Mouse (Mus musculus): ENCODE data around the gene Cpsf7. TPM values are rescaled to one million over a fixed set of nuclear protein-coding genes. Genes with fewer than 3 reads are reported as not detected.

Cpsf7 gene
- polyA plus RNA-seq, 1 experiment, result 23.4 TPM

DNA sequence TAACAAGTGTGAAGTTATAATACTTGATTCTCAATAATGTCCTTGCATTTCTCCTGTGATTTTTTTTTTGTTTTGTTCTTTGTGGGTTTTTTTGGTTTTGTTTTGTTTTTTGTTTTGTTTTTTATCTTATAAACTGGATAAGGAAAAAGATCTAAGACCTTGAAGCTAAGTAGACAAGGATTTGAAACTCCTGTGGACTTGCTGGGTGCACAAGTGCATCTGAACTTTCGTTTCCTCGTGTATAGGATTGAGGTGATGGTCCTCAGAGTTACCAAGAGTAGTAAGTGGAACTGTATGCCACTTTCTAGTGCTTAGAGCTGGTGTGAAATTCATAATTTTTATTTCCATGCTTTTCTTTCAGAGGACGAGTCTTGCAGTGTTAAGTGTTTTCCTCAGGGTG lies 55.0 kb downstream of the Cpsf7 start:
- Histone ChIP-seq H3K79me2 (ENCODE audit: control insufficient read depth, insufficient read depth) (peaks cover 32% of the 10 kb centered on the region), H3K4me3 (no peak overlapping the region), H3K36me3 (ENCODE audit: control insufficient read depth, insufficient read depth) (peaks cover under 1% of the 10 kb centered on the region), H3K4me2 (ENCODE audit: low read depth) (no peak overlapping the region), H3K27me3 (ENCODE audit: control insufficient read depth, insufficient read depth, insufficient read length) (no peaks in the 10 kb centered on the region), H3ac (ENCODE audit: control insufficient read depth, insufficient read length) (no peak overlapping the region)
- TF ChIP-seq MYOG (IDR thresholded peaks at IDR 0.05; ENCODE audit: control insufficient read depth in 1 of 3, insufficient read depth in 1 of 3, insufficient read length in 2 of 3, low read depth in 2 of 3) (no peak), POLR2AphosphoS2 (IDR thresholded peaks at IDR 0.05; ENCODE audit: insufficient read length, low read depth) (no peak), POLR2A (IDR thresholded peaks at IDR 0.05; ENCODE audit: insufficient read length, low read depth) (no peak), USF1 (IDR thresholded peaks at IDR 0.05; ENCODE audit: low read depth) (no peak), E2F4 (IDR thresholded peaks at IDR 0.05; ENCODE audit: insufficient read depth) (no peak), MYOD1 (IDR thresholded peaks at IDR 0.05; ENCODE audit: control insufficient read depth in 1 of 3, insufficient read length in 2 of 3, low read depth in 2 of 3) (no peak), TCF12 (IDR thresholded peaks at IDR 0.05; ENCODE audit: insufficient read depth, poor library complexity, severe bottlenecking) (no peak), TCF3 (IDR thresholded peaks at IDR 0.05; ENCODE audit: insufficient read length, low read depth) (no peak), CEBPB (IDR thresholded peaks at IDR 0.05; ENCODE audit: insufficient read depth, poor library complexity, severe bottlenecking) (no peak), SRF (IDR thresholded peaks at IDR 0.05; ENCODE audit: control insufficient read depth, insufficient read length, low read depth) (no peak), MAX (IDR thresholded peaks at IDR 0.05; ENCODE audit: low read depth) (no peak), REST (IDR thresholded peaks at IDR 0.05; ENCODE audit: insufficient read depth, insufficient read length) (no peak)

DNA sequence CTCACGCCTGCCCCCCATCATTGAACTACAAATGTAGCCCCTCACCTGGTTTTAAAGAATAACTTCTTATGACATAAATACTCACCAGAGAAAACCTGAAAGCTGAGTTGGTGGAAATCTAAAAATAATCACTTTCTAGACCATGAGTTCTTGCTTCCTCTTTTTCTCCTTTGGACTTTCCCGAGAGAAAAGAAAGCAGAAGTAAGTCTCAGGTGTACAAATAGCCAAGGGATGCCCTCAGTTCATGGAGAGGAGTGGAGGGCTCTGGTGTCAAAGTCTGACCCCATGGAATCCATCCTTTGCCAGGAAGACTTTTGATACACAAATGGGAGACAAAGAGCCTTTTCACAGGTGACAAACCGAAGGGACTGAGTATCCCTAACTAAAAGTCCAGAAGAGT lies 55.7 kb downstream of the Cpsf7 start:
- Histone ChIP-seq H3K27me3 (ENCODE audit: control insufficient read depth, insufficient read depth, insufficient read length) (no peaks in the 10 kb centered on the region), H3ac (ENCODE audit: control insufficient read depth, insufficient read length) (no peak overlapping the region), H3K4me2 (ENCODE audit: low read depth) (no peak overlapping the region), H3K36me3 (ENCODE audit: control insufficient read depth, insufficient read depth) (no peaks in the 10 kb centered on the region), H3K79me2 (ENCODE audit: control insufficient read depth, insufficient read depth) (peaks cover 26% of the 10 kb centered on the region), H3K4me3 (no peak overlapping the region)
- TF ChIP-seq REST (IDR thresholded peaks at IDR 0.05; ENCODE audit: insufficient read depth, insufficient read length) (no peak), TCF12 (IDR thresholded peaks at IDR 0.05; ENCODE audit: insufficient read depth, poor library complexity, severe bottlenecking) (no peak), MYOG (IDR thresholded peaks at IDR 0.05; ENCODE audit: control insufficient read depth in 1 of 3, insufficient read depth in 1 of 3, insufficient read length in 2 of 3, low read depth in 2 of 3) (no peak), SRF (IDR thresholded peaks at IDR 0.05; ENCODE audit: control insufficient read depth, insufficient read length, low read depth) (no peak), E2F4 (IDR thresholded peaks at IDR 0.05; ENCODE audit: insufficient read depth) (no peak), CEBPB (IDR thresholded peaks at IDR 0.05; ENCODE audit: insufficient read depth, poor library complexity, severe bottlenecking) (no peak), USF1 (IDR thresholded peaks at IDR 0.05; ENCODE audit: low read depth) (no peak), MAX (IDR thresholded peaks at IDR 0.05; ENCODE audit: low read depth) (no peak), POLR2AphosphoS2 (IDR thresholded peaks at IDR 0.05; ENCODE audit: insufficient read length, low read depth) (no peak), TCF3 (IDR thresholded peaks at IDR 0.05; ENCODE audit: insufficient read length, low read depth) (no peak), MYOD1 (IDR thresholded peaks at IDR 0.05; ENCODE audit: control insufficient read depth in 1 of 3, insufficient read length in 2 of 3, low read depth in 2 of 3) (no peak), POLR2A (IDR thresholded peaks at IDR 0.05; ENCODE audit: insufficient read length, low read depth) (no peak)

DNA sequence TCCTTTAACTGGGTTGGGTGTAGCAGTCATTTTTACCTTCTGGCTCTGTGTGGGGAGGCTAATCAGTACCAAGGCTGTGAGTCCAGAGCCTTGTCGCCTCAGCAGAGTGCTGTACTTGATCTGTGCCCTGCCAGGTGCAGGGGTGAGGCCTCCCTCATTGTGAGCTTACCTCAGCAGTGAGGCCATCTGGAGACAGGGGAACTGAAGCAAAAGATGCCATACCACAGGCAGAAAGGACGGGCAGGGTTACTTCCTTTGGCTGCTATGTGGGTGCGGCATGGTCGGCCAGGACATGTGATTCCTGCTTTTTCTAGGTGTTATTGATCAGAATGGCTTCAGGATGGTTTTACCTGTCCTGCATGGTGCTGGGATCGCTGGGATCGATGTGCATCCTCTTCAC lies 56.9 kb downstream of the Cpsf7 start:
- no peaks in the 10 kb centered on the region for H3K36me3 ChIP-seq (ENCODE audit: control insufficient read depth, insufficient read depth)
- no peak overlapping the region for H3K4me3 ChIP-seq
- H3K27me3 ChIP-seq (ENCODE audit: control insufficient read depth, insufficient read depth, insufficient read length), result no peaks in the 10 kb centered on the region
- peaks cover 15% of the 10 kb centered on the region for H3K79me2 ChIP-seq (ENCODE audit: control insufficient read depth, insufficient read depth)
- no peak for TF ChIP-seq TCF3 (IDR thresholded peaks at IDR 0.05; ENCODE audit: insufficient read length, low read depth)
- TF ChIP-seq E2F4 (IDR thresholded peaks at IDR 0.05; ENCODE audit: insufficient read depth), result no peak
- TF ChIP-seq MYOG (IDR thresholded peaks at IDR 0.05; ENCODE audit: control insufficient read depth in 1 of 3, insufficient read depth in 1 of 3, insufficient read length in 2 of 3, low read depth in 2 of 3), result no peak
- TF ChIP-seq TCF12 (IDR thresholded peaks at IDR 0.05; ENCODE audit: insufficient read depth, poor library complexity, severe bottlenecking), result no peak
- no peak for TF ChIP-seq CEBPB (IDR thresholded peaks at IDR 0.05; ENCODE audit: insufficient read depth, poor library complexity, severe bottlenecking)
- no peak for TF ChIP-seq SRF (IDR thresholded peaks at IDR 0.05; ENCODE audit: control insufficient read depth, insufficient read length, low read depth)
- no peak for TF ChIP-seq MAX (IDR thresholded peaks at IDR 0.05; ENCODE audit: low read depth)
- no peak for TF ChIP-seq POLR2AphosphoS2 (IDR thresholded peaks at IDR 0.05; ENCODE audit: insufficient read length, low read depth)
- TF ChIP-seq REST (IDR thresholded peaks at IDR 0.05; ENCODE audit: insufficient read depth, insufficient read length), result no peak
- no peak for TF ChIP-seq POLR2A (IDR thresholded peaks at IDR 0.05; ENCODE audit: insufficient read length, low read depth)
- H3K4me2 ChIP-seq (ENCODE audit: low read depth), result no peak overlapping the region
- no peak overlapping the region for H3ac ChIP-seq (ENCODE audit: control insufficient read depth, insufficient read length)

DNA sequence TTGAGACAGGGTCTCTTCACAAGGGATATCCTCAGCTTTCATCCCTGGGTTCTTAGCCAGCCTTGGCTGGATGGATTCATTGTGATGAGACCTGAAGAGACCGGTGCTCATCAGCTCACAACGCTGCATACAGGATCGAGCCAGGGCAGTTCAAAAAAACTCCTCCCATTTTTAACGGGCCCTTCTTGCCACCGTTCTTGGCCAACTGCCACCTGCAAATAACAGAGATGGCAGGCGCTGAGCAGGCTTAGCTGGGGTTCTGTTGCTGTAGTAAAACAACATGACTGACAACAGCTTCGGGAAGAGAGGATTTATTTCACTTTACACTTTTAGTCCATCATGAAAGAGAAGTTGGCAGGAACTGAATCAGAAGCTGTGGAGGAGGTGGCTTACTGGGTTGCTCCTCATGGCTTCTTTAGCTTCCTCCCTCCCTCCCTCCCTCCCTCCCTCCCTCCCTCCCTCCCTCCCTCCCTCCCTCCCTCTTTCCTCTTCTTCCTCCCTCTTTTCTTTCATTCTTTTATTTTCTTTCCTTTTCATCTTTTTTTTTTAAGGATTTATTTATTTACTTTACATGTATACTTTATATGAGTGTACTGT lies 58.6 kb downstream of the Cpsf7 start:
- Histone ChIP-seq H3K4me2 (ENCODE audit: low read depth) (no peak overlapping the region), H3K79me2 (ENCODE audit: control insufficient read depth, insufficient read depth) (peaks cover 5% of the 10 kb centered on the region), H3K36me3 (ENCODE audit: control insufficient read depth, insufficient read depth) (no peaks in the 10 kb centered on the region), H3K27me3 (ENCODE audit: control insufficient read depth, insufficient read depth, insufficient read length) (no peaks in the 10 kb centered on the region), H3ac (ENCODE audit: control insufficient read depth, insufficient read length) (no peak overlapping the region), H3K4me3 (no peak overlapping the region)
- TF ChIP-seq REST (IDR thresholded peaks at IDR 0.05; ENCODE audit: insufficient read depth, insufficient read length) (no peak), TCF12 (IDR thresholded peaks at IDR 0.05; ENCODE audit: insufficient read depth, poor library complexity, severe bottlenecking) (no peak), USF1 (IDR thresholded peaks at IDR 0.05; ENCODE audit: low read depth) (no peak), SRF (IDR thresholded peaks at IDR 0.05; ENCODE audit: control insufficient read depth, insufficient read length, low read depth) (no peak), MYOD1 (IDR thresholded peaks at IDR 0.05; ENCODE audit: control insufficient read depth in 1 of 3, insufficient read length in 2 of 3, low read depth in 2 of 3) (no peak), E2F4 (IDR thresholded peaks at IDR 0.05; ENCODE audit: insufficient read depth) (no peak), MAX (IDR thresholded peaks at IDR 0.05; ENCODE audit: low read depth) (no peak), TCF3 (IDR thresholded peaks at IDR 0.05; ENCODE audit: insufficient read length, low read depth) (no peak), POLR2AphosphoS2 (IDR thresholded peaks at IDR 0.05; ENCODE audit: insufficient read length, low read depth) (no peak), POLR2A (IDR thresholded peaks at IDR 0.05; ENCODE audit: insufficient read length, low read depth) (no peak), MYOG (IDR thresholded peaks at IDR 0.05; ENCODE audit: control insufficient read depth in 1 of 3, insufficient read depth in 1 of 3, insufficient read length in 2 of 3, low read depth in 2 of 3) (no peak), CEBPB (IDR thresholded peaks at IDR 0.05; ENCODE audit: insufficient read depth, poor library complexity, severe bottlenecking) (no peak)
